Mouse (Mus musculus) inflammation-experienced regulatory T-cells, adult 16 weeks (primary cell): ENCODE data around the gene Slc25a23. TPM values are rescaled to one million over a fixed set of nuclear protein-coding genes. Genes with fewer than 3 reads are reported as not detected.

Experiments used
- polyA plus RNA-seq: library from polyadenylated mRNA; unstranded; fragments of 100-300 nt; shearing (Covaris generic); gene quantifications from one replicate; pipeline ENCODE4 v1.2.1, GENCODE M21; 2017

Slc25a23 gene
- polyA plus RNA-seq, result 3.8 TPM

DNA sequence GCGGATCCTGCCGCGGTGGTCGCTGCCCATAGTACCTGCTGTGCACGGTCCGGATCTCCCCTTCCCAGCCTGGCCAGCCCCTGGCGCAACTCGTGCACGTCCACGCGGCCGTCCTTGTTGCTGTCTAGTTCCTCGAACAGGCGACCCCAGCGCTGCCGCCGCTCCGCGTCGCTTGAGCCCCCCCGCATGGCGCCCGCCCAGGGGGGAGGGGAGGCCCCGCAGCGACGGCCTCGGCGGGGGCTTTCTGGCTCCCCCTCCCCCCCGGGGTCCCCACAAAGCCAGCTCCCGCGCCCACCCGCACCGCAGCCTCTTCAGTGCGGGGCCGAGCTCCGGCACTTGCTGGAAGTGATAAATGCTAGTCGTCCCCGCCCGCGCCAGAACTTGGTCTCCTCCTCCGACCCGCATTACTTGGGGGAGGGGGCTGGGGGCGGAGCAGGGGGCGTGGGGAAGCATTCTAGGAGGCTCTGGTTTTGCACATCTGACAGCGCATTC is at the start of gene Slc25a23:
Gene Slc25a23, minus strand, starts transcription at position 378 of the 492 bp plus-strand sequence.

GRCm38 (mm10) chr17:57105181-57106034 is 45.7 kb upstream of the Slc25a23 start, which contains the start of gene Tnfsf9:
Gene Tnfsf9, plus strand, starts transcription at chr17:57105325.

DNA sequence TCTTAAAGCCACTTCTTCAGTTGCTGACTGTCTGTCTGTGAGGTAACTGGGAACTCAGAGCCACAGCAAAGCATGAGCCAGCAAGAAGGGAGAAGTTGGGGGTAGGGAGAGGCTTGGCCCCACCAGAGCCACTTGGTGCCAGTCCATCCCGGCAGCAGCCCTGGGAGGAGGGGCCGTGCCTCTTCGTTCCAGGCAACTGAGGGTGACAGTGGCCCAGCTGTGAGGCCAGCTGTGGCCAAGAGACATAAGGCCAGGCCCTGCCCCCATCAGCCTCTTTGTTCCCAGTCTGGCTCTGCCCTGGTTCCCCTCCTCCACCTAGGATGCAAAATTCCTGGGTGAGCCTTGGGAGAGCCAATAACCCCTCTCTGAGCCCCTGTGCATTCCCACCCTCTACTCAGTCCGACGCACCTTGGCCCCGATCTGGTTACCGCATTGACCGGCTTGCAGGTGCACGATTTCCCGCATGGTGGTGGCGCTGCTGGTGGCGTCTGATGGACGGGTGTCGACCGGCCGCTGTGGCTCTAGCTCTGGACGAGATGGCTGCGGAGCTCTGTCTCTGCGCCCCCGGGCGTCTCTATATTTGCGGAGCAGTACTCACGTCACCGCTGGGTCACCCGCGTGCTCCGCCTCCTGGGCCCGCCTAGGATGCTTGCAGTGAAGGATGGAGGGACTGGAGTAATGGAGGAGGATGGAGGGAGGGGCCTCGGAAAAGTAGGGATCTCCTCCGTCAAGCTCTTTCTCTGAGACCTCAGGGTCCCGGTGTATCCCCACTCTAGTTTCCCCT is 27.6 kb upstream of the Slc25a23 start, which contains the start of gene Tubb4a:
Gene Tubb4a, minus strand, starts transcription at position 734 of the 784 bp plus-strand sequence.

GRCm38 (mm10) chr17:57078336-57078735 is 18.7 kb upstream of the Slc25a23 start, which contains the start of gene Dennd1c:
Gene Dennd1c, minus strand, starts transcription at chr17:57078514.

DNA sequence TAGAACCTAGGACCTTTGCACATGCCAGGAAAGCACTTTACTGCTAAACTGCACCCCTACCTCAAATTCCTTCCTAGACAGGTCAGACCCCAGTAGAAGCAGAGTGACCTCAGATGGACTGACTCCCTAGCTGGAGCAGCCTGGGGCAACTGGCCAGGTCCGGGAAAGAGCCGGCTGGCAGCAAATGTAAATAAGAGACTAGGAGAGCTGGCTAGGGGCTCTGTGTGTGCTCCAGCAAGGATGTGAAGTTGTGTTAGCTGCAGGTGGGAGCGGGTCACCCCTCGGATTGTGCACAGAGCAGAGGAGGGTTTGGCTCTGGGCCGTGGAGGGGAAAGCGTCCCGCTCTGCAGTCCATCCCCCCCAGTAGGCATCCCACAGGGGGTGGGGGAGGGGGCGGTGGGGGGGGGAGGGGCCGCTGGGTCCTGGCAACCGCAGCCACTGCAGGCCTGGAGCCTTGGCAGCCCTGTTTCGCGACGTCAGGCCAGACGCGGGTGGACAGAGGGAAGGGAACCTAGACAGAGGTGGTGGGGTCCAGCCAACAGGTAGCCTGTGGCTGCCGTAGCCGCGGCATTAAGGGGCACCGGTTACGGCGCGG is 675 bp downstream of the Slc25a23 start, which contains the start of gene Crb3:
Gene Crb3, plus strand, starts transcription at position 215 of the 595 bp plus-strand sequence.

DNA sequence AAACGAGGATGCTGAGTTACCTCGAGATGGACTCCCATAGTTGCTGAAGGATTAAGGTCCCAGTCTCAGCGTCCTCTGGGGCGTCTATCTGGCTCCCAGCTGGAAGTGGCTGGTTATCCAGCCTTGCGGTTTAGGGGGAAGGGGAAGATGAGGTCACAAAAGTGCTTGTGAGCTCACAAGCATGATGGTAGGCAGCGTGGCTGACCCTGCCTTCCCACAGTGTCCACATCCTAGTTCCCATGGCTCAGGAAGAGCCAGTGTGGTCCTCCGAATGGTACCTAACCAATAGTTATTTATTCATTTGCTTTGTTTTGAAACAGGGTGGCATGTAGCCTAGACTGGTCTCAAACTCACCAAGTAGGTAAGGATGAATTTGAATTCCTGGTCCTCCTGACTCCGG is 18.1 kb downstream of the Slc25a23 start, which contains the start of gene Slc25a41:
Gene Slc25a41, minus strand, starts transcription at position 101 of the 400 bp plus-strand sequence.

DNA sequence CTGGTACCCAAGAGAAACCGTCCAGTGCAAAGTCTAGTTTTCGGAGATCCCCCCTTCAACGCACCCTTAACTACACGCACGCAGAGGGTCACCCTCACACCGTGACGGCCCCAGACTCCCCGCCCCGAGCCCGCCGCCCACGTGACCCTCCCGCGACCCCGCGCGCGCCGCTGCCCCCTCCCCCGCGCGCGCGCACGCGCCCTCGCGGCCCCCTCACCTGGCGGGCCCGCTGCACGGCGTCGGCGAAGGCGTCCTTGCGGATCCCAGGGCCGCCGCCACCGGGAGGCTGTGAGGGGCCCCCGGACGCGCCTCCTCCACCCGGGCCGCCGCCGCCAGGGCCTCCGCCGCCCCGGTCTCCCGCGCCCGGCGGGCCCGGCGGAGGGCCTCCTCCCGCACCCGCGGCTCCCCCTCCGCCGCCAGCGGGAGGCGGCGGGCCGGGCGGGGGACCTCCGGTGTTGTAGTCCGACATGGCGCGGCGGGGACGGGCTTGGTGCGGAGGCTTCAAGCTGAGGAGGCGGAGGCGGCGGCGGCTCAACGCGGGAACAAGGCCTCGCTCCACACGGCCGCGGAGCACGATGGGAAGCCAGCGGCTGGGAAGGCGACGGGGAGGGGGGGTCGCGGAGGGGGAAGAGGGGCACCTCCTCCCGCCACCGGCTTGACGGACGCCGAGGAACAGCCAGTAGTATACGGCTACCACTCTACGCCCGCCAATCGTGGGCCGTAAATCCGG is 28.6 kb downstream of the Slc25a23 start, which contains the start of gene Khsrp:
Gene Khsrp, minus strand, starts transcription at position 592 of the 730 bp plus-strand sequence.

GRCm38 (mm10) chr17:57011236-57012141 is 48.2 kb downstream of the Slc25a23 start, which contains the start of the genes Gtf2f1 and Gm17949:
Gene Gtf2f1, minus strand, starts transcription at chr17:57011288.
Gene Gm17949, plus strand, starts transcription at chr17:57011469.

GRCm38 (mm10) chr17:56999968-57000609 is 59.6 kb downstream of the Slc25a23 start, which contains the start of gene Pspn:
Gene Pspn, minus strand, starts transcription at chr17:57000018.

GRCm38 (mm10) chr17:56997029-56997667 is 62.5 kb downstream of the Slc25a23 start, which contains the start of gene Alkbh7:
Gene Alkbh7, plus strand, starts transcription at chr17:56997339.

Other genes with a start within 250 kb of the Slc25a23 start
- gene Rfx2, start 228.8 kb downstream of the Slc25a23 start, polyA plus RNA-seq, result 1.4 TPM
- not detected for gene Acsbg2, start 185.4 kb downstream of the Slc25a23 start, polyA plus RNA-seq
- 0.11 TPM for gene 1700061G19Rik, start 184.4 kb downstream of the Slc25a23 start, polyA plus RNA-seq
- 4.8 TPM for gene Mllt1, start 124.4 kb downstream of the Slc25a23 start, polyA plus RNA-seq
- not detected for gene Acer1, start 77.7 kb downstream of the Slc25a23 start, polyA plus RNA-seq
- 94.9 TPM for gene Clpp, start 69.6 kb downstream of the Slc25a23 start, polyA plus RNA-seq
- gene Alkbh7, start 62.5 kb downstream of the Slc25a23 start, polyA plus RNA-seq, result 37.9 TPM
- gene Pspn, start 59.8 kb downstream of the Slc25a23 start, polyA plus RNA-seq, result 1.8 TPM
- 93.0 TPM for gene Gtf2f1, start 48.6 kb downstream of the Slc25a23 start, polyA plus RNA-seq
- 0.93 TPM for gene Gm17949, start 48.4 kb downstream of the Slc25a23 start, polyA plus RNA-seq
- gene Khsrp, start 28.3 kb downstream of the Slc25a23 start, polyA plus RNA-seq, result 7.8 TPM
- not detected for gene Slc25a41, start 18.2 kb downstream of the Slc25a23 start, polyA plus RNA-seq
- 3.1 TPM for gene Crb3, start 758 bp downstream of the Slc25a23 start, polyA plus RNA-seq
- 327 TPM for gene Dennd1c, start 18.7 kb upstream of the Slc25a23 start, polyA plus RNA-seq
- gene Tubb4a, start 27.9 kb upstream of the Slc25a23 start, polyA plus RNA-seq, result 2.0 TPM
- 10.2 TPM for gene Tnfsf9, start 45.5 kb upstream of the Slc25a23 start, polyA plus RNA-seq
- gene Cd70, start 89.9 kb upstream of the Slc25a23 start, polyA plus RNA-seq, result 0.35 TPM
- gene Tnfsf14, start 134.3 kb upstream of the Slc25a23 start, polyA plus RNA-seq, result 11.9 TPM
- gene C3, start 168.3 kb upstream of the Slc25a23 start, polyA plus RNA-seq, result 3.4 TPM
- gene Gpr108, start 188.6 kb upstream of the Slc25a23 start, polyA plus RNA-seq, result 103 TPM
- 8.6 TPM for gene Trip10, start 189.6 kb upstream of the Slc25a23 start, polyA plus RNA-seq
- 253 TPM for gene Vav1, start 219.2 kb upstream of the Slc25a23 start, polyA plus RNA-seq